Mouse (Mus musculus) erythroblast, embryonic 14.5 days (primary cell): ENCODE results near the gene Ankrd1.

Experiments used
- GATA1 ChIP-seq: IDR thresholded peaks from 2 replicates; pipeline ENCODE4 v1.6.1; 2012; ENCODE audit warnings: low read length, inconsistent platforms, mixed read lengths
- TAL1 ChIP-seq: IDR thresholded peaks from 3 replicates; pipeline ENCODE4 v1.6.1; 2012; ENCODE audit warnings: low read length, inconsistent platforms, mixed read lengths

- TF ChIP-seq TAL1 = no peak
- no peak for TF ChIP-seq GATA1
Measured at GRCm38 (mm10) chr19:36124203-36124602, 4.3 kb upstream of the Ankrd1 start.
